Mouse (Mus musculus) liver, embryonic 16.5 days (tissue): ENCODE data around the gene Myo7a. TPM values are rescaled to one million over a fixed set of nuclear protein-coding genes. Genes with fewer than 3 reads are reported as not detected.

Source experiments
- ATAC-seq: fragments of 200-750 bp; cut with Nextera tagmentation; 2 replicates; pipeline ENCODE4 v1.8.0; 2017; ENCODE audit warnings: low read depth, mild to moderate bottlenecking, moderate number of reproducible peaks, moderate library complexity
- H3K27ac ChIP-seq: fragments of 300-500 bp; sonication (generic); 2 replicates; pipeline ENCODE4 v1.5.1; 2014; ENCODE audit warnings: mild to moderate bottlenecking, low read length
- H3K27me3 ChIP-seq: fragments of 300-500 bp; sonication (generic); 2 replicates; pipeline ENCODE4 v1.6.1; 2014; ENCODE audit warnings: low read depth, low read length, mixed read lengths; ENCODE audit not compliant: control insufficient read depth, insufficient read depth
- H3K36me3 ChIP-seq: fragments of 300-500 bp; sonication (generic); 2 replicates; pipeline ENCODE4 v1.6.1; 2014; ENCODE audit warnings: mild to moderate bottlenecking; ENCODE audit not compliant: control insufficient read depth, insufficient read depth
- H3K4me1 ChIP-seq: fragments of 300-500 bp; sonication (generic); 2 replicates; pipeline ENCODE4 v1.6.1; 2014; ENCODE audit warnings: low read depth, low read length, mixed read lengths; ENCODE audit not compliant: control insufficient read depth
- H3K4me2 ChIP-seq: fragments of 300-500 bp; sonication (generic); 2 replicates; pipeline ENCODE4 v1.6.1; 2014; ENCODE audit warnings: low read depth, low read length, mixed read lengths
- H3K4me3 ChIP-seq: fragments of 300-500 bp; sonication (generic); 2 replicates; pipeline ENCODE4 v1.5.1; 2014; ENCODE audit warnings: low read depth, mild to moderate bottlenecking, low read length
- H3K9ac ChIP-seq: fragments of 300-500 bp; sonication (generic); 2 replicates; pipeline ENCODE4 v1.6.1; 2014; ENCODE audit warnings: low read depth, low read length
- H3K9me3 ChIP-seq: fragments of 300-500 bp; sonication (generic); replicated peaks from 2 replicates; pipeline ENCODE4 v1.6.1; 2016; ENCODE audit warnings: low read length; ENCODE audit not compliant: control insufficient read depth
- WGBS: fragments of 180-500 bp; shearing (Covaris S2); extraction: QIAGEN DNeasy Blood & Tissue Kit; methylation state at CpG from one replicate; pipeline ENCODE4 v1.1.7; 2014; ENCODE audit not compliant: insufficient replicate concordance; 5-methylcytosine and 5-hydroxymethylcytosine counted together
- polyA plus RNA-seq: library from polyadenylated mRNA; unstranded; fragments of >200 nt; fragmentation: Nextera tagmentation; extraction: Ambion mirVana; gene quantifications from 2 replicates; pipeline ENCODE4 v1.2.1, GENCODE M21; 2015

Myo7a gene
- polyA plus RNA-seq, 1 experiment from 2014 or later: 12.1 TPM

GRCm38 (mm10) chr7:98114656-98115055 lies 4.7 kb downstream of the Myo7a start:
- WGBS: 35% methylated on average over 6 of the region's 6 CpGs
- H3K4me1 ChIP-seq: peaks cover 8% of the 10 kb centered on the region
- H3K27ac ChIP-seq: no peak overlapping the region
- H3K27me3 ChIP-seq: peaks cover 17% of the 10 kb centered on the region
- H3K4me2 ChIP-seq: no peak overlapping the region
- H3K4me3 ChIP-seq: no peak overlapping the region
- H3K9ac ChIP-seq: no peak overlapping the region
- H3K9me3 ChIP-seq: no peaks in the 10 kb centered on the region
- no peak for ATAC-seq
- no peaks in the 10 kb centered on the region for H3K36me3 ChIP-seq

- no peak for ATAC-seq
- Histone ChIP-seq H3K4me1 (peaks cover 2% of the 10 kb centered on the region), H3K36me3 (no peaks in the 10 kb centered on the region), H3K9ac (no peak overlapping the region), H3K9me3 (no peaks in the 10 kb centered on the region), H3K4me2 (no peak overlapping the region), H3K27ac (no peak overlapping the region), H3K4me3 (no peak overlapping the region), H3K27me3 (peaks cover 17% of the 10 kb centered on the region)
- WGBS: 14% methylated on average over 25 of the region's 25 CpGs
Measured at GRCm38 (mm10) chr7:98111233-98111632, 8.1 kb downstream of the Myo7a start.

GRCm38 (mm10) chr7:98109771-98110170 lies 9.6 kb downstream of the Myo7a start:
- Histone ChIP-seq H3K36me3 (no peaks in the 10 kb centered on the region), H3K9me3 (no peaks in the 10 kb centered on the region), H3K9ac (no peak overlapping the region), H3K4me3 (no peak overlapping the region), H3K27me3 (peaks cover 17% of the 10 kb centered on the region), H3K27ac (no peak overlapping the region), H3K4me1 (peaks cover 2% of the 10 kb centered on the region), H3K4me2 (no peak overlapping the region)
- WGBS: 67% methylated on average over 4 of the region's 4 CpGs
- ATAC-seq: no peak

GRCm38 (mm10) chr7:98108636-98109430 lies 10.5 kb downstream of the Myo7a start:
- Histone ChIP-seq H3K4me3 (no peak overlapping the region), H3K9ac (no peak overlapping the region), H3K4me1 (peaks cover 8% of the 10 kb centered on the region), H3K36me3 (no peaks in the 10 kb centered on the region), H3K4me2 (no peak overlapping the region), H3K9me3 (no peaks in the 10 kb centered on the region), H3K27ac (no peak overlapping the region), H3K27me3 (peaks cover 17% of the 10 kb centered on the region)
- 60% methylated on average over 16 of the region's 16 CpGs for WGBS
- ATAC-seq: no peak

GRCm38 (mm10) chr7:98106272-98106671 lies 13.1 kb downstream of the Myo7a start:
- no peak overlapping the region for H3K4me3 ChIP-seq
- H3K27me3 ChIP-seq: peaks cover 6% of the 10 kb centered on the region
- no peak for ATAC-seq
- H3K4me1 ChIP-seq: peaks cover 13% of the 10 kb centered on the region
- H3K4me2 ChIP-seq: no peak overlapping the region
- no peaks in the 10 kb centered on the region for H3K9me3 ChIP-seq
- no peaks in the 10 kb centered on the region for H3K36me3 ChIP-seq
- WGBS: 72% methylated on average over 7 of the region's 7 CpGs
- no peak overlapping the region for H3K9ac ChIP-seq
- no peak overlapping the region for H3K27ac ChIP-seq

GRCm38 (mm10) chr7:98104481-98105435 lies 14.6 kb downstream of the Myo7a start:
- Histone ChIP-seq H3K9me3 (no peaks in the 10 kb centered on the region), H3K9ac (peak overlapping the region; percentile 17; the same call in 1 of the 2 replicates), H3K27ac (peak overlapping the region; percentile 77), H3K4me1 (peaks cover 13% of the 10 kb centered on the region), H3K4me2 (peak overlapping the region; percentile 49), H3K36me3 (no peaks in the 10 kb centered on the region), H3K27me3 (no peaks in the 10 kb centered on the region), H3K4me3 (peak overlapping the region; percentile 19; the same call in 1 of the 2 replicates)
- peak; percentile 83 for ATAC-seq
- 40% methylated on average over 16 of the region's 16 CpGs for WGBS

GRCm38 (mm10) chr7:98103942-98104292 lies 15.4 kb downstream of the Myo7a start:
- no peak for ATAC-seq
- no peak overlapping the region for H3K4me3 ChIP-seq
- H3K4me2 ChIP-seq: no peak overlapping the region
- H3K36me3 ChIP-seq: no peaks in the 10 kb centered on the region
- peaks cover 13% of the 10 kb centered on the region for H3K4me1 ChIP-seq
- H3K9ac ChIP-seq: no peak overlapping the region
- WGBS: 51% methylated on average over 5 of the region's 5 CpGs
- H3K27me3 ChIP-seq: no peaks in the 10 kb centered on the region
- H3K9me3 ChIP-seq: no peaks in the 10 kb centered on the region
- H3K27ac ChIP-seq: peak overlapping the region; percentile 77

- WGBS: 10% methylated on average over 26 of the region's 26 CpGs
- H3K9ac ChIP-seq: peak overlapping the region; percentile 56
- ATAC-seq: peak; percentile 4; the same call in 1 of the 2 replicates
Measured at GRCm38 (mm10) chr7:98103002-98103941, 16.1 kb downstream of the Myo7a start.

More at GRCm38 (mm10) chr7:98103002-98103941, 16.1 kb downstream of the Myo7a start:
- H3K36me3 ChIP-seq: no peaks in the 10 kb centered on the region
- H3K27me3 ChIP-seq: no peaks in the 10 kb centered on the region
- H3K9me3 ChIP-seq: no peaks in the 10 kb centered on the region
- peaks cover 13% of the 10 kb centered on the region for H3K4me1 ChIP-seq
- H3K4me3 ChIP-seq: peak overlapping the region; percentile 45
- H3K4me2 ChIP-seq: peak overlapping the region; percentile 52
- peak overlapping the region; percentile 77 for H3K27ac ChIP-seq
